Mouse (Mus musculus) heart, postnatal 25 days (tissue): ENCODE results near the gene Olfr992. TPM values are rescaled to one million over a fixed set of nuclear protein-coding genes. Genes with fewer than 3 reads are reported as not detected.
"Not testable (repeated sequence)": the region's sequence is repeated elsewhere in the genome, so short reads cannot be mapped to it uniquely, and the experiment has no call there.

Experiments
- DNase-seq: peaks from one replicate; pipeline ENCODE4 v3.0.0; 2022; ENCODE audit warnings: low spot score
- intact Hi-C: fragments of 180-260 bp; cut with DNase I; formaldehyde crosslinking; loops from one replicate; pipeline ENCODE4 v1.15.1; 2025
- total RNA-seq, 2 experiments: library from RNA; stranded (reverse); gene quantifications; 2 replicates each; pipeline ENCODE4 v1.2.3; 2021

Gene Olfr992
- not detected for total RNA-seq

- intact Hi-C loops, result no loop called here
These were observed at the start of gene Olfr992 for GRCm38 (mm10) chr2:85409369-85409768. Olfr992 (minus strand) TSS chr2:85409469.

GRCm38 (mm10) chr2:85443539-85443938 is 34.3 kb upstream of the Olfr992 start, which contains the start of gene Olfr995:
Olfr995 (minus strand) TSS chr2:85443639.
- intact Hi-C loops, result no loop called here
- no peak for DNase-seq

More at GRCm38 (mm10) chr2:85409369-85409768, at the start of gene Olfr992:
- DNase-seq, result no peak

- intact Hi-C loops, result no loop called here
These were observed 33.3 kb upstream of the Olfr992 start for GRCm38 (mm10) chr2:85442546-85442945.

GRCm38 (mm10) chr2:85436351-85436750 is 27.1 kb upstream of the Olfr992 start, which contains the start of gene Olfr994:
Olfr994 (minus strand) TSS chr2:85436451.
- DNase-seq, result no peak
- intact Hi-C loops, result no loop called here

More at GRCm38 (mm10) chr2:85442546-85442945, 33.3 kb upstream of the Olfr992 start:
- no peak for DNase-seq

- no peak for DNase-seq
- intact Hi-C loops, result no loop called here
These were observed 16.6 kb upstream of the Olfr992 start for GRCm38 (mm10) chr2:85425893-85426292.

GRCm38 (mm10) chr2:85414777-85415176 is 5.5 kb upstream of the Olfr992 start, which contains the start of gene Olfr993:
Olfr993 (minus strand) TSS chr2:85414877.
- intact Hi-C loops, result no loop called here
- no peak for DNase-seq

GRCm38 (mm10) chr2:85363127-85363526 is 46.1 kb downstream of the Olfr992 start, which contains the start of gene Olfr988:
Olfr988 (minus strand) TSS chr2:85363227.
- DNase-seq, intact Hi-C loops: not testable (repeated sequence)

Other genes starting within 250 kb of the Olfr992 start
- 1 to 10 TPM; 1.6 to 2.8 TPM for gene Lrrc55, start 212.3 kb downstream of the Olfr992 start, total RNA-seq
- not detected for gene Olfr987, start 70.2 kb downstream of the Olfr992 start, total RNA-seq
- not detected for gene Olfr988, start 46.2 kb downstream of the Olfr992 start, total RNA-seq
- not detected for gene Olfr993, start 5.4 kb upstream of the Olfr992 start, total RNA-seq
- gene Olfr994, start 27.0 kb upstream of the Olfr992 start, total RNA-seq, result not detected
- gene Olfr995, start 34.2 kb upstream of the Olfr992 start, total RNA-seq, result not detected
- gene 4833423E24Rik, start 109.6 kb upstream of the Olfr992 start, total RNA-seq, result not detected
- gene Olfr996, start 169.7 kb upstream of the Olfr992 start, total RNA-seq, result not detected
- not detected for gene Olfr998, start 179.5 kb upstream of the Olfr992 start, total RNA-seq
- gene Olfr1000, start 202.4 kb upstream of the Olfr992 start, total RNA-seq, result not detected
- not detected for gene Olfr1002, start 241.2 kb upstream of the Olfr992 start, total RNA-seq